Mouse (Mus musculus): ENCODE measurements at regions not wholly inside any gene's neighbourhood (a gene's known extent, or its start where the extent isn't known, plus 50 kb on each side); places are given as distances from the start of the nearest gene placed in this dataset.

DNA sequence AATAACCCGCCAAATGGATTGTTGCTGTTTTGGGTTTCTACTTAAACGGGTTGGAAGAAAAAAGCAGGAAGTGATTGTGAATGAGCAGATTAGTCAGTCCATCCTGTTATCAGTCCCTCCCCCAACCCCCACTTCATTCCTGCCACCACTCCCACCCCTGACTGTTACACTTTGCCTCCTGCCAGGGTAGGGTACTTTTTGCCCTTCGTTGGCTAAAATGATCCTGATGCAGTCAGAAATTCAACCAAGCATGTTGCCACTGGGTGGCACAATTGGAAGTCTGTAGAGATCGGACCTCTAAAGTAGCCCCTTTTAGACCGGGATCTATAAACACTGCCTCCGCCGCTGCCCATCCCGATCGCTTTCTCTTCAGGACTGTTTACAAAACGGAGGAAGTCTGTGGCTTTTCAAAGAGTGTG is 96.0 kb upstream of the Jazf1 start:
- TF ChIP-seq POLR2A (IDR thresholded peaks at IDR 0.05; ENCODE audit: borderline replicate concordance, low read depth, low read length) (no peak), CTCF (IDR thresholded peaks at IDR 0.05; ENCODE audit: low read depth, low read length) (no peak)

Measured in bone marrow macrophage, adult 2 months (primary cell).